Mouse (Mus musculus): ENCODE results near the gene Ogfod2.

Ogfod2 gene

GRCm38 (mm10) chr5:124111742-124112497 is at the start of gene Ogfod2:
Ogfod2 (plus strand) TSS chr5:124112297.
- peak; percentile 94 to 95 for DNase-seq

- no peak for DNase-seq
Observed at GRCm38 (mm10) chr5:124069657-124070056, 42.4 kb upstream of the Ogfod2 start.

GRCm38 (mm10) chr5:124073682-124074081 is 38.4 kb upstream of the Ogfod2 start:
- no peak for DNase-seq

- peak; percentile 20 to 38 for DNase-seq
Observed at GRCm38 (mm10) chr5:124074845-124075307, 37.2 kb upstream of the Ogfod2 start.

GRCm38 (mm10) chr5:124075716-124076115 is 36.4 kb upstream of the Ogfod2 start:
- peak in 1 of 2 experiments; percentile 16 for DNase-seq

GRCm38 (mm10) chr5:124076559-124076958 is 35.5 kb upstream of the Ogfod2 start:
- DNase-seq, result no peak

- DNase-seq, result no peak
Observed at GRCm38 (mm10) chr5:124077241-124077640, 34.9 kb upstream of the Ogfod2 start.

- no peak for DNase-seq
Observed at GRCm38 (mm10) chr5:124077856-124078460, 34.1 kb upstream of the Ogfod2 start.

- no peak for DNase-seq
Observed at GRCm38 (mm10) chr5:124078794-124079416, 33.2 kb upstream of the Ogfod2 start.

- no peak for DNase-seq
Observed at GRCm38 (mm10) chr5:124079880-124080279, 32.2 kb upstream of the Ogfod2 start.

- no peak for DNase-seq
Observed at GRCm38 (mm10) chr5:124082447-124082846, 29.6 kb upstream of the Ogfod2 start.

GRCm38 (mm10) chr5:124082941-124083688 is 29.0 kb upstream of the Ogfod2 start:
- DNase-seq, result no peak

- DNase-seq, result no peak
Observed at GRCm38 (mm10) chr5:124083850-124084587, 28.1 kb upstream of the Ogfod2 start.

GRCm38 (mm10) chr5:124084588-124085173 is 27.4 kb upstream of the Ogfod2 start:
- DNase-seq, result peak; percentile 92 to 93

GRCm38 (mm10) chr5:124085513-124085912 is 26.6 kb upstream of the Ogfod2 start:
- no peak for DNase-seq

GRCm38 (mm10) chr5:124086876-124087275 is 25.2 kb upstream of the Ogfod2 start:
- DNase-seq, result no peak

GRCm38 (mm10) chr5:124089868-124090267 is 22.2 kb upstream of the Ogfod2 start:
- no peak for DNase-seq

- no peak for DNase-seq
Observed at GRCm38 (mm10) chr5:124091951-124092406, 20.1 kb upstream of the Ogfod2 start.

GRCm38 (mm10) chr5:124093120-124093794 is 18.8 kb upstream of the Ogfod2 start:
- no peak for DNase-seq

- no peak for DNase-seq
Observed at GRCm38 (mm10) chr5:124093852-124094604, 18.1 kb upstream of the Ogfod2 start.
